Mouse (Mus musculus): Measurements from ENCODE around the gene A630001G21Rik.

Gene A630001G21Rik

DNA sequence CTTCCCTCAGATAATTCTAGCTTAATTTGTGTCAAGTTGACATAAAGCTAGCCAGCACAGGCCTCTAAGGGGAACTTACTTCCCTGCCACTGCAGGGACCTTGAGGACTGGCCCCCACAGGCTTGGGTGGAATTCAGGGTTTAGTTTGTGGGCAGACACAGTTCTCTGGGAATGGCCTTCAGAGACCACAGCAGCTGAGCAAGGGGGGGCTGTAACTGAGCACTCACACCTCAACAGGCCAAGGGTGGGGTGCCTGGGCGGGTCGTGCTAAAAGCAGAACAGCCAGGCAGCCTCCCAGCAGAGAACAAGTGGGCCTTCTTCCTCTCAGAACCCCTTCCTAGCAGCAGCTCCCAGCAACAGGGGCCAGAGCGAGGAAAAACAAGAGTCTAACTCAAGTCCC lies 12.3 kb downstream of the A630001G21Rik start:
- DNase-seq, result no peak

DNA sequence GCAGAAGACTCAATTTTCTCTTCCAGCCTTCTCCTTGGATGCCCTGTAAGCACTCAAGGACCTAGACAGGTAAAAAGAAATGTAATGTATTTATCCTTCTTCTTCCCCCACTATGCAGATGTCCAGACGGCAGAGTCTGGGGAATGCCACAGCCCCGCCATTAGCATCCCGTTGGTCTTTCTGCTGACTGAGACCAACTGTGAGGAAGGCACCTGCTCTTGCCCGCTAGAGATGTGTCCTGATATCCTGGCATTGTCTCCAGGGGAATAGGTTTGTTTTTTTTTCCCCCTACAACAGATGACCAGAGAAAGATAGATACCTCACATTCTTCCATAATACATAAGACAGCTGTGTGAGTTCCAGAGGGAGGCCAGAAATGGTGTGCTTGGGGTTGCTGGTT lies 14.2 kb downstream of the A630001G21Rik start:
- no peak for DNase-seq

DNA sequence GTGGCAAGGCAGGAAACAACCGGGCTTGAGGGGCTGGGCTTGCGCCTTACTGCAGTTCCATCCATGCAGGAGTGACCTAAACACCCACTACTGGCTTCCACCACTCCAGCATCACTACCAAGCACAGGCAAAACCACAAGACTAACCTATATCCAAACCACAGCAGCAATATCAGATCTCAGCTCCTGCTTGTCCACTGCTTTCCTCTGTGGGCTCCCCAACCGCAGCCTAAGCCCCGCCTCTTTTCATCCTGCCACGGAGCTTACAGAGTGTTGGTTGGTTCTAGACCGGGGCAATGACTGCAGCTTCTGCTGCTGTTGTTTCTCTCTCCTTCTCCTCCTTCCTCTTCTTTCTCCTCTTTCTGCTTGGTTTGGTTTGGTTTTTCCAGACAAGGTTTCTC lies 15.1 kb downstream of the A630001G21Rik start:
- no peak for DNase-seq

DNA sequence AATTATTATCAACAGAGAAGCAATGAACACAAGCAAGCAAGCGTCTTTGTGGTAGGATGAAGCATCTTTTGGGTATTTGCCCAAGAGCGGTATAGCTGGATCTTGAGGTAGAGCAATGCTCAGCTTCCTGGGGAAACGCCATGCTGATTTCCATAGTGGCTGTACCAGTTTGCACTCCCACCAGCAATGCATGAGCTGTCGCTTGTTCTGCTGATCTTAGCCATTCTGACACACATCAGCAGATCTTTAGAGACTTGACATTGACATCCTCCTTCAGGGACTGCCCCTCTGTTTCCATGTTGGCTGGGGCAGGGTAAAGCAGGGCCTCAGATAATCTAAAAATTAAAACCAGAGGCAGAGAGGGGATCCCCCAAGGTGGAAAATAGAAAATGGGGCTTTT lies 16.8 kb downstream of the A630001G21Rik start:
- no peak for DNase-seq

DNA sequence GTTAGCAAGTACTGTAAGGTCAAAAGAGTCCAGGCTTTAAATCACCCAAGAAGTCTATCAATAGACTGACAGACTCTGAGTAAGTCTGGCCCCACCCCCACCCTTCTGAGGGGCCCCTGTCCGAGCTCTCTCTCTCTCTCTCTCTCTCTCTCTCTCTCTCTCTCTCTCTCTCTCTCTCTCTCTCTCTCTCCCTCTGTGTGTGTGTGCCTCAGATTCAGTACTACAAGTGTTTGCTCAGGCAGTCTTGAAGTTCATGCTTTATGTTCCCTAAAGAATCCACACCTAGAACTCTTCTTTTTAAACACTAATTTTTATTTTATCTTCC lies 19.5 kb downstream of the A630001G21Rik start:
- DNase-seq, result no peak

DNA sequence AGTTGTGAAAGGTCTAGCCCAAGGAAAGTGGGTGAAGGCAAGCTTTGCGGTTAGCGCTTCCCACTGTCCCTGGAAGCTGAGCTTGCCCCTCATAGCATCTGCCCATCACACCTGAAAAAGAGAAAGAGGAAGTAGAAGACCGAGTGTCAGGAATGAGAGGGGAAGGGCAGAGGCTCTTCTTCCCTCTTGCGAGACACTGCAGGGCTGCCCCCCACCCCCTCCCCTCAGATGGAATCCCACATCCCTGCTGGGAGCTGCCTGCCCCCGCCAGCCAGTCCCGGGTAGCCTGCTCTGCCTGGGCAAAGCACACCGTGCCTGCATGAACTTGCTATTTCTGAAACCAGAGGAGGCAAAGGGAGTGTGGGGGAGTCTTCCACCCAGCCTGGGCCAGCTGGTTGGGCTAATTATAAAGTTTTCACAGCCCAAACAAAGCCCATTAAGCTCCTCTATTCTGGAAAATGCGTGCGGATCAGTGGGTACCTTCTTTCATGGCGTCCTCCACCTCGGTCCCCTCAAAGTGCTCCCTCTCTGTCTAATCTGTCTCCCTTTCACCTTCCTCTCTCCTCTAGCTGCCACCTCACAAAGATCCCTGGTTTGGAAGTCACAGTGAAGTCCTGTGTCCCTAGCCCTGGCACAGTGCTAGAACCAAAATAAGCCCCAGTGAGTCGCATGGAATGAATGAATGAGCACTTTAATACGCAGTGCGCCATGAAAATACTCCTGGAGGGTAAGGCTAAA lies 20.0 kb downstream of the A630001G21Rik start:
- no peak for DNase-seq

DNA sequence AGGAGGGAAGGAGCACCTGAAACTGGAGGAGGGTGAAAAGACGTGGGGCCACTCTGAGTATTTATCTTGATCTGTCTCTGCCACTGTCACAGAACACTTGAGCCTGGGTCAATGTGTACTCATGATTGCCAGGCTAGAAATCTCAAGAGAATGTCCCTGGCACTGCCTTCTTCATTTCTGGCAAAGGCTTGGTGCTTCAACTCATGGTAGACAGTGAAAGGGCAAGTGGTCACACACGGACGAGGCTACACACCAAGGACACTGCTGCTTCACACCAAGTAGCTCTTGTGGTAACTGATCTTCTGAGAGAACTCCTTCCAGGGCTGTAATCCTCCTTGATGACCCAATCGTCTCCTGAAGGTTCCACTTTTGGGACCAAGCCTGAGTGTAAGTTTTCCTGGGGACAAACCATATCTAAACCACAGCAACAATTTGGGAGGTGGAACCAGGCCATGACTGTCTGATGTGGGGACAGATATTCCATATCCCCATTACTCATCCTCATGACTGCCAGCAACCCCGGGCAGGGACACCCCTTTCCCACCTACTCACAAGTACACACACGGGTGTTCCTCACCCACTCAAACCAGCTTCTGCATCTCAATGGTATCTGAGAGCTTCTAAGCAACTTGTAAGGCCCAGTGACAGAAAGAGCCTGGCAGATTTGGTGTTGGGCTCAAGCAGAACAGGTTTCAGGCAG lies 20.8 kb downstream of the A630001G21Rik start:
- DNase-seq, result no peak

DNA sequence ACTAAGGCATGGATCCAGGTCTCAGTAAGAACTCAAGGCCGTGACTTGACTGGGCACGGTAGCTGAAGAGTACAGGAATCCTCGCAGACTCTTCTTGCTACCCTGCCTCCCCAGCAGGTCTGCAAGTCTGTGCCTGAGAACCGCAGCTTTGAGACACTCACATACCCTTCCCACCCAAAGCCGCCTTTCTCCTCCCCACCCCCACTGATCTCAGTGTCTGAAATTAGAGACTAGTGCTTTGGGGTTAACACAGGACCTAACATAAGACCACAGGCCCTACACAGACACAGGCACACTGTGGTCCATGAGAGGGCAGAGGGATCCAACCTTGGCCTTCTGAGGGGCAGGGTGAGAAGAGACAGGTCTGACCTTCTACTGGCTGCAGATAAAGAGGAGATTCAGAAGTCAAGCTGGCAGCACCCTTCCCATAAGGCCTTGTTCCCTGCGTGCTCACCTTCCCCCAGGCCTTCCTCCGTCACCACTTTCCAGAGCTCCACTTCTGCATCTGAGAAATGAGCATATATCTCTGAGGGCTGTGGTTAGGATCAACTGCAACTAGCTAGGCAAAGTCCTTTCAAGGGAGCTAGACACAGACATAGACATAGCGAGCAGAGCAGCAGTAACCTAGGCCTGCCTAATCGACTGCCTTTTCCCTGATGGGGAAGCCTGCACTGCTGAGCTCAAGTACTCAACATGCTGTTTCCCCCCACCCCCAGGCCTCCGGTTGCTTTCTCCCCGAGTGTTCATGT lies 26.3 kb downstream of the A630001G21Rik start:
- no peak for DNase-seq

DNA sequence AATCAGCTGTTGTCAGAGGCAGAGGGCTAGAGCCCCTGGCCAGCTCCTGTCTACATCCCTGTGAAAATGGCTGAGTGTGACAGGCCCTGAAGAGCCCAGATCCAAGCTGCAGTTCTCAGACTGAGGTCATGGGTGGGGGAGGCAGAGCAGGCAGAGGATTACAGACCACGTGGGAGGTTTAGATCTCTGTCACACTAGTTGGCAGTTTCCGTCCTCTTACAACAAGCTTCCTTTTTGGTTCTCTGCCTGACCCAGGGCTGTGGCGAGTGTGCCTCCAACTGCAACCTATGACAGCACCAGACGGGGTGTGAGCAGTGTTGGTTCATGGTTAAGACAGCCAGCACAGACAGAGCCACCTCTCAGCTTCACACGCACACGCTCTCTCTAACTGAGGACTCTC lies 26.9 kb downstream of the A630001G21Rik start:
- DNase-seq, result no peak

DNA sequence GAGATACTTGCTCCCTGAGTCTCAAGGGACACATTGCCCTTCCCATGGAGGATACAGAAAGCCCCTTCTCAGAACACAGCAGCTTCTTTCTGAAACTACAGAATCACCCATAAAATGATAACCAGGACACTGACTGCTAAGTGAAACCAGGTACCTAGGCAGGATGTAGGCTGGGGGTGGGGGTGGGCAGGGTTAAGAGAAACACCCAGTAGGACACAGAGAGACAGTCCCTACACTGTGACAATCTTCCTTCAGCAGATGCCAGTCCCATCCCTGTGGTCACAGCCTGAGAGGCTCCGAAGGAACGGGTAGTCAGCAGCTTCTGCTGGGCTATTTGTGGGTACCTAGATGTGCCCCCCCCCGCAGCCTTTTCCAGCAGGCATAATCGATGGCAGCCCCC lies 27.8 kb downstream of the A630001G21Rik start:
- no peak for DNase-seq

DNA sequence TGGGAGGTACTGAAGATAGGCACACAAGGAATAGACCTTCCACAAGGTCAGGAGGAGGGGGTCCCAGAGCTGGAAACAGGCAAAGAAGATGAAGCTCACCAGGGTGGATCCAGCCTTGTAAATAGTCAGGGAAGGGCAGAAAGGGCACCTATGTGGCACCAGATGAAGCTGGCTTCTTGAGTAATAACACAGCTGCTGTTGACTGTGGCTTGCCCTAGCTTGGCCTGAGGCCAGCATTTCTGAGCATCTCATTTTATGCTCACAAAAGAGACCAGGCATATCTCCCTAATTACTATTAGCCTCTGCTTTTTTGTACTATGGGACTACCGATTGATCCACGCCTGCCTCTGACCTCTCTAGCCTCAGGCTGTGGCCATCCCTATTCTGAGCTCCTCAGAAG lies 28.6 kb downstream of the A630001G21Rik start:
- no peak for DNase-seq

DNA sequence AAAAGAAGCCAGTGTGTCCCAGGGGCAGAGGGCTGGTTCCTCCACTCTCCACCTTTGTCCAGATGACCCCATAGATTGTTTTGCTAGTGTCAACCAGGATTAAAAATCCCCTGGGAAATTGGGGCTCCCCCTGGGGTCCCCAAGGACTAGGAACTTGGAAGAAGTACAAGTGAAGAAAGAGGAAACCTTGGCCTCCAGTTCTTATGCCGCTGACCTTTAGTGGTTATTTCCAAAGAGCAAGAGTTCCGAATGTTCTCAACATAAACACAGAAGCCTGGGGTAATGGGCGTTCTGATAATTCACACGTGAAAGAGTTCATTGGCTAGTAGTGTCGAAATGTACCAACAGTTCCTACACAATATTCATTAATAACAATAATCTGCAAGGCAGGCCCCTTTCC lies 31.9 kb downstream of the A630001G21Rik start:
- DNase-seq, result no peak

DNA sequence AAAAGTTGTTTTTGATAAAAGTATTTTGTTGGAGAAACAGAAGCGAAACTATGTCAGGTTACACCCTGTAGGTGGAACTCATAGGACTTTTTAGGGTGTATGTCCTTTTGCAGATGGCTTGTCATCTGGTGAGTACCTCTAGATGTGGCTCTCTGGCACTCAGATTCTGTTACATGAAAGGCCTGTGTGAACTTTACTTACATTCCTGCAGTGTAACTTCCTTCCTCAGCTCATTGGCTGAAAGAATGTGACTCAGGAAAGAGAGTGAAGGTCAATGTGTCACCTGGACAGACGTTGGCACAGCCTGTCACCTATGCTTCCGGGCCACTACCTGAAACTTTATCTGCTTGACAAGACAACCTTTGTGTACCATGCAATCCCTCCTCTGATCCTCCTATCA lies 33.9 kb downstream of the A630001G21Rik start:
- no peak for DNase-seq

DNA sequence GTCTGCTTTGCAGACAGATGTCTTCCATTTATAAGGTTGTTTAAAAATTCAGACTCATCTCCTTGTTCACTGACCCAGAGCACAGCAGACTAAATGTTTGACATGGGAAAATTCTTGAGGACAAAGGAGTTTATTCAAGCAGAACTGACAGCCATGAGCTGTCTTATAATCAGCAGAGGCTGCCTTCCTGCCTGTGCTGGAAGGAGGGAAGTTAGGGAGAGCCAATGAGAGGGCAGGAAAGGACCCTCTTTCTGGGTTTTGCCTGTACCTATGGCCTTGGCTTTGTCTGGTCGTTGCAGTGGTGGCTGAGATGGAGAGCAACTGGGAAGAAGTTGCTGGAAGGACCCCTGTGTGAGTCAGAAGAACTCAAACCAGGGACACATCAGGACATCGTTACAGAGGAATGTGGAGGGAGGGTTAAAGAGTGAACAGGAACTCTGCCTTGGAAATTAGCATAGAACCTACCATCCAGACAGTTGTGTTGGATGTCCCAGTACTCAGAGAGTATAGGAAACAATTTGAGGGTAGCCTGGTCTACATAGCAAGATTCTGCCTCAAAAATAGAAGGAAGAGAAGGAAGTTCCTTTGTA lies 35.4 kb downstream of the A630001G21Rik start:
- no peak for DNase-seq

DNA sequence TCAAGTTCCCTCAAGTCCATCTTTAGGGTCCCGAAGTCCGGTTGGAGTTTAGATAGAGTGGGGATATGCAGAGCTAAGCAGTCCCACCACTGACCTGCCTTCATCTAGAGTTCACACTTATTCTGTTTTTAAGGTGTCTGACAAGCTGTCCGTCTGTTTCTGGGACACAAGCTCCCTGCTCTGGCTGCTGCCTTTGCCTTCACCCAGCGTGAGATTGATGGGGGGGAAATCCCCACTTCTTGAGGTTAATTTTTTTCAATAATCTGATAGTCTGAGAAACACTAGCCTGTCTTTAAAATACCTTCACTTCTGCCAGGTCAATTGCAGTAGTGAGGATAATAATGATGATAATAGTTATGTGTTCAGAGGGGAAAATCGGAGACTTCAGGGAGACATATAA lies 36.1 kb downstream of the A630001G21Rik start:
- DNase-seq, result no peak

DNA sequence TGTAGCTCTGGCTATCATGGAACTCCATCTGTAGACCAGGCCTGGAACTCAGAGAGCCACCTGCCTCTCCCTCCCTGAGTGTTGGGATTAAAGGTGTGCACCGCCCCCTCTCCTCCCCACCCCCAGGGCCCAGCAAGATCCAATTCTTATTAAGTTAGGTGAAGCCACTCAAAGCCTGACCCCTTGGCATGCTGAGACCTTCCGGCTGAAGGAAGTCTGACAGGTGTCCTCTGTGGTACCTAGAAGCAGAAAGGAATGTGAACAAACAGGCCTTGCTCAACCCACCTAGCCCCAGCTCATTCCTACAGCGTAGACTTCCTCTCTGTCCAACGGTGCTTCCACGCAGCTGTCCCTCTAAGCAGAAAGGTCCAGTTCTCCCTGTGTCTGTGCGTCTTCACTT lies 37.5 kb downstream of the A630001G21Rik start:
- DNase-seq, result no peak

DNA sequence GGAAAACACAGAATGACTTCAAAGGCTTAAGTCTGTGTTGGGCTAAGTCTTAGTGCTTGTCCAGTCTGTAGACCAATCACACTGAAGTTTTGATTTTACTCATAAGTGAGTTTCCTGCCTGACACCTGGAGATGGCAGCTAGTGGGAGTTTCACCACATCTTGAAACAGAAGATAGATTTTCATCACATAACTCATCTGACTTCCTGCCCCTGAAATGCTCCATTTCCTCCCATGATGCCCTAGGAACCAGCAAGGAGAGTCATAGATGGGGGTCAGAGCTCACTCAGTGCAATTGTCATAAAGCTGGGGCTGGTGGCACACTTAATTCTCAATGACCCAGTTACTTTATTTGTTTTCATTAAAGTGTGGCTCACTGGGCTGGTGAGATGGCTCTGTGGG lies 38.6 kb downstream of the A630001G21Rik start:
- no peak for DNase-seq

DNA sequence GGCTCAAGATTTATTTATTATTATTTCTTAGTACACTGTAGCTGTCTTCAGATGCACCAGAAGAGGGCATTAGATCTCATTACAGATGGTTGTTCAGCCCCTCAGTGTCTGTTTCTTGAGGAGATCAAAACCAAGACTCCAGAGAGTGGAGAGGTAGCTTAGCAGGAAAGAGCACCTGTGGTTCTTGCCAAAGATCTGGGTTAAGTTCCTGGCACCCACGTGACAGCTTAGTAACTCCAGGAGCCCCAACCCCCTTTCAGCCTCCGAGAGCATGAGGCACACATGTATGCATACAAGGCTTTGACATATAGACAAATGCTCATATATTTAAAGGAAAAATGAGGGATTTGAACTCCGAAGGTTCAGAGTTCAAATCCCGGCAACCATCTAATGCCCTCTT lies 39.4 kb downstream of the A630001G21Rik start:
- DNase-seq, result no peak

DNA sequence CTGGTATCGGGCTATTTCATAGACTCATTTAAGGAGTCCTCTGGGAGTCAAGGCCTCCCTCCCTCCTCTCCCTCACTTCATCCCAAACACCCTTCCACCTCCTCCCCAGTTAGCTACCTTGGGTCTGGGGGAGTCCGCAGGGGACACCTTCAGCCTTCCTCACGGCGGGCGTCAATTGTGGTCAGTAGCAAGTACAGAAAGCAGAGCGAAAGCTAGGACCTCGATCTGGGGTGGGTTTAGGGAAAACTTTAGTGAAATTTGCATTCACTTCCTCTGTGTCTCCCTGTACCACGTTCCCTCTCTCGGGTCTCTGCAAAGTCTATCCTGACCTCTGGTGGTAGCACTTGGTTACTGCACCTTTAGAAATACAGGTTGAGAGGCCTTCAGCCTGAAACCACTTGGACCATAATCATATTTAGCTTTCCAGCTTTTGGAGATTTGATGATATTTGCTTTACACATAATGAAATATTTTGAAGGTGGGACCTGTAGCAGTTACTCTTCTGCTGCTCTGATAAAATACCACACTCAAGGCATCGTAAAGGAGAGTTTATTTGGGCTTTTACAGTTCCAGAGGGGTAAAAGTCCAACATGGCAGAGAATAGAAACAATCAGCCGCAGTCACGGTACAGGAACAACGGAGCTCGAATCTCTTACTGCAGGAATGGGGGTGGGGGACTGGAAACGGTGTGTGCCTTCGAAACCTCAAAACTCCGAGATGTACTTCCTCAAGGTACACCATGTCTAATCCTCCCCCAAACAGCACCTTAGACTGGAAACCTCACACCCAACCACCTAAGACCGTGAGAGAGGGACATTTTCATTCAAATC lies 41.9 kb downstream of the A630001G21Rik start:
- DNase-seq, result peak; percentile 17

DNA sequence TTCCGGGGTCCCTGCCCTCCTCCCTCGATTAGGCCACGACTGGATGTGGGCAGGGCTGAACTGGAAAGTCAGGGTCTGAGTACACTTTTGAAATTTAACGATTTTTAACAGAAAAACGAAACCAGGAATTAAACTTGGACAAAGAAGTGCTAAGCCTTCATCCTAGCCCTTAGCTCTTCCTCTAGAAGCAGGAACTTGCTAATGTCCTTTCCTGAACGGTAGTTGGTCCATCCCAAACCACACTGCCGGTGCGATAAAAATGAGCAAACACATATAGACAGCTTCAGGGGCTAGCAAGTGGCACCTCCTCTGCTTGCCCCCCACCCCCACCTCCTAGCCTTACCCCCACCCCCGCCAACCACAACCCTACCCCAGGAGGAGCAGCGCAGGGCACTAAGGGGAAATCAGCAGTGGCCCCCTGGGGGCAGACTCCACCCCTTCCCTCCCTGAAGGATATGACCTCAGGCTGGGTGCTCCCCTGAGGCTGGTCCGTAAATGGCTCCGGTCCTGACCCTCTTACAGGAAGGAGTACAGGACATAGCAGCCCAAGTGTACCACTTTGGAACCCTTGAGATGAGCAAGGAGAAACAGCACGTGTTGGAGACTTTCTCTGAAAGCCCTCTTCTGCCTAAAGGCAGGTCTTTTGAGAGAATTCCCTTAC lies 42.9 kb downstream of the A630001G21Rik start:
- DNase-seq, result no peak

DNA sequence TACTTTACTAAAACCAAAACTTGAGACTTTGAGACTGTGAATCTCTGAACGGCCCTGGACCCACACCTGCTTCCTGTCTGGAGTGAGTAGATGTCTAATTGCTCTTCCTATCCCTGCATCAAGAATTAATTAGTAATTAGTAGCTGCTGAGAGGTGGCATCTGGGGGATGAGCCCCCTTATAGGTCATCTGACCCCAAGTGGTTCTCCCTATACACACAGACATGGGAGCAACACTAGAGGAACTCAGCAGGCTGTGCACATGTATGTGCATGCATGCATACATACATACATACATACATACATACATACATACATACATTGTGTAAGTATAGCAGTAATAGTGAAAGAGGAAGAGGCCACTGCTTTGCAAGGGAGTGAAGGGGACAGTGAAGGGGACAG lies 43.9 kb downstream of the A630001G21Rik start:
- no peak for DNase-seq

DNA sequence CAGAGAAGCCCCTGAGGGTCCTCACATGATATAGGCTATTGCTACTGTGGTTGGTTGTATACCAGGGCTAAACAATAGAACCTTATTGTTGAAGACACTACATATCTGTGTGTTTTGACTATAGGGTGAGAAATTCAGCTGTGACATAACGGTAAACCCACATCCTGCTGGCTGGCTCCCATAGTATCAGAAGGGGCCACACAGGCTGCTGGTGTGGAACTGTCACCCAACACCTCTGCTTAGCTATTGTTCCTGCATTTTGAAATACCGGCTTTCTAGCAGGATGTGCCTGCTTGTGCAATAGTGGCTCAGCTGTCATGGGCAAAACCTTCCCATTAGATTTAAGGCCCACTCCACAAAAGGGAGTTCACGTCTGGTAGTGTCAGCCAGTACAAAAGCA lies 45.9 kb downstream of the A630001G21Rik start:
- no peak for DNase-seq

All from cerebellum, adult 11-12 months (tissue).